Mouse (Mus musculus) MEL (cell line): ENCODE measurements around the gene Tcf7l2. TPM values are rescaled to one million over a fixed set of nuclear protein-coding genes. Genes with fewer than 3 reads are reported as not detected.

Experiments
- DNase-seq: peaks from one replicate; pipeline ENCODE4 v3.0.0; 2011; ENCODE audit warnings: low read depth, low spot score
- H3K27ac ChIP-seq: 2 replicates; pipeline ENCODE4 v1.5.1; 2012; ENCODE audit warnings: low read depth, mild to moderate bottlenecking, control low read depth, low read length, moderate library complexity; ENCODE audit not compliant: control insufficient read depth
- H3K27me3 ChIP-seq, 2 experiments: fragments of 150-350 bp in 1 of 2; sonication (generic) in 1 of 2; 2 replicates each; pipeline ENCODE4 v1.6.1; 2012; ENCODE audit warnings: low read length in 2 of 2, mild to moderate bottlenecking in 2 of 2, improper control_type of control experiment in 1 of 2, moderate library complexity in 1 of 2; ENCODE audit not compliant: insufficient read depth in 2 of 2, control insufficient read depth in 1 of 2
- H3K36me3 ChIP-seq, 2 experiments: 2 replicates each; pipeline ENCODE4 v1.6.1; 2012 to 2014; ENCODE audit warnings: low read length in 2 of 2, improper control_type of control experiment in 1 of 2, inconsistent platforms in 1 of 2, mild to moderate bottlenecking in 1 of 2; ENCODE audit not compliant: insufficient read depth in 2 of 2, control insufficient read depth in 1 of 2
- H3K4me1 ChIP-seq, 2 experiments: fragments of 150-350 bp in 1 of 2; sonication (generic) in 1 of 2; 2 replicates each; pipeline ENCODE4 v1.6.1; 2012; ENCODE audit warnings: low read length in 2 of 2, improper control_type of control experiment in 1 of 2, mild to moderate bottlenecking in 1 of 2; ENCODE audit not compliant: insufficient read depth in 2 of 2, control insufficient read depth in 1 of 2
- H3K4me3 ChIP-seq, 2 experiments: fragments of 150-350 bp in 1 of 2; sonication (generic) in 1 of 2; 2 replicates each; pipeline ENCODE4 v1.5.1; 2012; ENCODE audit warnings: low read depth in 2 of 2, low read length in 2 of 2, mild to moderate bottlenecking in 2 of 2, moderate library complexity in 2 of 2, control low read depth in 1 of 2, improper control_type of control experiment in 1 of 2; ENCODE audit not compliant: control insufficient read depth in 1 of 2, insufficient read depth in 1 of 2
- H3K79me2 ChIP-seq: 2 replicates; pipeline ENCODE4 v1.6.1; 2012; ENCODE audit warnings: mild to moderate bottlenecking, low read length, moderate library complexity; ENCODE audit not compliant: control insufficient read depth, poor library complexity, insufficient read depth
- H3K9ac ChIP-seq: 2 replicates; pipeline ENCODE4 v1.6.1; 2012; ENCODE audit warnings: low read depth, mild to moderate bottlenecking, control low read depth, low read length, moderate library complexity; ENCODE audit not compliant: control insufficient read depth, poor library complexity, severe bottlenecking
- H3K9me3 ChIP-seq: fragments of 150-350 bp; sonication (generic); replicated peaks from 2 replicates; pipeline ENCODE4 v1.6.1; 2012; ENCODE audit warnings: mild to moderate bottlenecking, low read length, improper control_type of control experiment, moderate library complexity; ENCODE audit not compliant: insufficient read depth
- BHLHE40 ChIP-seq: IDR thresholded peaks from 2 replicates; pipeline ENCODE4 v1.6.1; 2012; ENCODE audit warnings: low read depth, mild to moderate bottlenecking, inconsistent platforms, low read length, improper control_type of control experiment, borderline replicate concordance
- CHD1 ChIP-seq: IDR thresholded peaks from 2 replicates; pipeline ENCODE4 v1.6.1; 2012; ENCODE audit warnings: low read depth, mild to moderate bottlenecking, inconsistent platforms, low read length, improper control_type of control experiment
- CTCF ChIP-seq, 3 experiments: IDR thresholded peaks in 2 of 3; conservative IDR thresholded peaks in 1 of 3; 2 replicates each; pipeline ENCODE4 v1.5.1; 2011 to 2012; ENCODE audit warnings: low read length in 3 of 3, low read depth in 2 of 3, mild to moderate bottlenecking in 2 of 3, improper control_type of control experiment in 1 of 3, inconsistent platforms in 1 of 3, mixed read lengths in 1 of 3, moderate library complexity in 1 of 3; ENCODE audit not compliant: control insufficient read depth in 1 of 3, insufficient read depth in 1 of 3, poor library complexity in 1 of 3, severe bottlenecking in 1 of 3
- ELF1 ChIP-seq: IDR thresholded peaks from 2 replicates; pipeline ENCODE4 v1.6.1; 2014; ENCODE audit warnings: low read depth, mild to moderate bottlenecking, inconsistent platforms, low read length, improper control_type of control experiment, moderate library complexity
- ETS1 ChIP-seq: IDR thresholded peaks from 2 replicates; pipeline ENCODE4 v1.6.1; 2012; ENCODE audit warnings: low read depth, mild to moderate bottlenecking, inconsistent platforms, low read length, improper control_type of control experiment, moderate library complexity
- KAT2A ChIP-seq: conservative IDR thresholded peaks from 2 replicates; pipeline ENCODE4 v1.6.1; 2012; ENCODE audit warnings: low read depth, low read length, improper control_type of control experiment, inconsistent platforms
- MAZ ChIP-seq: IDR thresholded peaks from 2 replicates; pipeline ENCODE4 v1.6.1; 2012; ENCODE audit warnings: low read depth, mild to moderate bottlenecking, inconsistent platforms, low read length, improper control_type of control experiment
- MXI1 ChIP-seq: IDR thresholded peaks from 2 replicates; pipeline ENCODE4 v1.6.1; 2011; ENCODE audit warnings: mild to moderate bottlenecking, low read depth, low read length, improper control_type of control experiment
- MYB ChIP-seq: IDR thresholded peaks from 2 replicates; pipeline ENCODE4 v1.6.1; 2011; ENCODE audit warnings: mild to moderate bottlenecking, low read depth, low read length, improper control_type of control experiment
- MYC ChIP-seq: IDR thresholded peaks from 2 replicates; pipeline ENCODE4 v1.6.1; 2011; ENCODE audit warnings: low read depth, mild to moderate bottlenecking, low read length, improper control_type of control experiment, moderate library complexity
- POLR2A ChIP-seq, 2 experiments: IDR thresholded peaks; 2 replicates each; pipeline ENCODE4 v1.6.1; 2011 to 2012; ENCODE audit warnings: low read length in 2 of 2, mild to moderate bottlenecking in 2 of 2, control low read depth in 1 of 2, improper control_type of control experiment in 1 of 2, low read depth in 1 of 2, moderate library complexity in 1 of 2; ENCODE audit not compliant: control insufficient read depth in 1 of 2, insufficient read depth in 1 of 2, poor library complexity in 1 of 2
- TAL1 ChIP-seq: IDR thresholded peaks from 2 replicates; pipeline ENCODE4 v1.6.1; 2012; ENCODE audit warnings: mild to moderate bottlenecking, inconsistent platforms, low read length, moderate library complexity, mixed read lengths
- UBTF ChIP-seq: IDR thresholded peaks from 2 replicates; pipeline ENCODE4 v1.6.1; 2012; ENCODE audit warnings: low read depth, mild to moderate bottlenecking, inconsistent platforms, low read length, improper control_type of control experiment, moderate library complexity, borderline replicate concordance; ENCODE audit not compliant: insufficient read depth
- USF2 ChIP-seq, 2 experiments: IDR thresholded peaks; 2 replicates each; pipeline ENCODE4 v1.6.1; 2011 to 2012; ENCODE audit warnings: improper control_type of control experiment in 2 of 2, low read length in 2 of 2, borderline replicate concordance in 1 of 2, inconsistent platforms in 1 of 2, low read depth in 1 of 2, mild to moderate bottlenecking in 1 of 2; ENCODE audit not compliant: insufficient read depth in 1 of 2
- ZKSCAN1 ChIP-seq: IDR thresholded peaks from 2 replicates; pipeline ENCODE4 v1.6.1; 2012; ENCODE audit warnings: low read depth, mild to moderate bottlenecking, inconsistent platforms, low read length, improper control_type of control experiment, moderate library complexity
- ZNF384 ChIP-seq: IDR thresholded peaks from 2 replicates; pipeline ENCODE4 v1.6.1; 2012; ENCODE audit warnings: low read depth, mild to moderate bottlenecking, inconsistent platforms, low read length, improper control_type of control experiment
- polyA plus RNA-seq, 2 experiments: library from polyadenylated mRNA; stranded (reverse) in 1 of 2; unstranded in 1 of 2; fragments of >175 nt in 1 of 2; fragments of >200 nt in 1 of 2; gene quantifications; 2 replicates each; pipeline versions ENCODE4 v1.2.1 to v1.2.4; 2012; ENCODE audit warnings: low replicate concordance in 2 of 2, low read depth in 1 of 2; ENCODE audit not compliant: insufficient read length in 2 of 2, insufficient read depth in 1 of 2, missing spikeins in 1 of 2
- total RNA-seq: library from RNA; depleted of rRNA; stranded (reverse); fragments of 300-350 nt; gene quantifications from 2 replicates; pipeline ENCODE4 v1.2.3, GENCODE M21; 2012

Gene Tcf7l2
- total and polyA plus RNA-seq, 3 experiments, result 0.65 to 12.8 TPM; not detected in 1

- TF ChIP-seq CHD1 (no peak), ETS1 (no peak), CTCF (IDR thresholded peaks at IDR 0.05 in 2 of 3, conservative IDR thresholded peaks at IDR 0.05 in 1 of 3; ENCODE audit: control insufficient read depth in 1 of 3, insufficient read depth in 1 of 3, low read depth in 2 of 3, low read length in 3 of 3, poor library complexity in 1 of 3, severe bottlenecking in 1 of 3) (no peak)
- no peaks in the 10 kb centered on the region for H3K79me2 ChIP-seq
- peaks cover 0 to 17% of the 10 kb centered on the region in 2 experiments; a peak in 2 of 4 replicates for H3K36me3 ChIP-seq
- no peak overlapping the region for H3K4me3 ChIP-seq
- H3K27ac ChIP-seq, result no peak overlapping the region
- no peak for DNase-seq
- H3K27me3 ChIP-seq, result no peaks in the 10 kb centered on the region
- peaks cover 17 to 22% of the 10 kb centered on the region in 2 experiments for H3K4me1 ChIP-seq
- no peaks in the 10 kb centered on the region for H3K9me3 ChIP-seq
- no peak overlapping the region for H3K9ac ChIP-seq
Observed at GRCm38 (mm10) chr19:55870825-55871224, 129.2 kb downstream of the Tcf7l2 start.

GRCm38 (mm10) chr19:55871496-55871895, 129.9 kb downstream of the Tcf7l2 start:
- Histone ChIP-seq H3K36me3 (peaks cover 0 to 13% of the 10 kb centered on the region in 2 experiments; a peak in 2 of 4 replicates), H3K9ac (no peak overlapping the region), H3K79me2 (no peaks in the 10 kb centered on the region), H3K4me1 (peaks cover 12 to 18% of the 10 kb centered on the region in 2 experiments), H3K4me3 (no peak overlapping the region), H3K27me3 (no peaks in the 10 kb centered on the region), H3K9me3 (no peaks in the 10 kb centered on the region), H3K27ac (no peak overlapping the region)
- no peak for TF ChIP-seq BHLHE40
- no peak for TF ChIP-seq KAT2A
- no peak for TF ChIP-seq CHD1
- TF ChIP-seq TAL1, result no peak
- no peak for TF ChIP-seq USF2 (IDR thresholded peaks at IDR 0.05; ENCODE audit: borderline replicate concordance in 1 of 2, insufficient read depth in 1 of 2, low read depth in 1 of 2, low read length in 2 of 2)
- TF ChIP-seq ZNF384, result no peak
- no peak for TF ChIP-seq POLR2A (IDR thresholded peaks at IDR 0.05; ENCODE audit: control insufficient read depth in 1 of 2, insufficient read depth in 1 of 2, low read depth in 1 of 2, low read length in 2 of 2, poor library complexity in 1 of 2)
- TF ChIP-seq MXI1, result no peak
- no peak for TF ChIP-seq ETS1
- TF ChIP-seq UBTF, result no peak
- TF ChIP-seq ELF1, result no peak
- TF ChIP-seq MAZ, result no peak
- TF ChIP-seq MYB, result no peak
- no peak for TF ChIP-seq MYC
- TF ChIP-seq ZKSCAN1, result no peak
- DNase-seq, result no peak
